Mouse (Mus musculus): ENCODE measurements around the gene Setd4. TPM values are rescaled to one million over a fixed set of nuclear protein-coding genes. Genes with fewer than 3 reads are reported as not detected.

Setd4 gene
- total and polyA plus RNA-seq, 2 experiments from 2014 or later, result 3.7 to 5.3 TPM

DNA sequence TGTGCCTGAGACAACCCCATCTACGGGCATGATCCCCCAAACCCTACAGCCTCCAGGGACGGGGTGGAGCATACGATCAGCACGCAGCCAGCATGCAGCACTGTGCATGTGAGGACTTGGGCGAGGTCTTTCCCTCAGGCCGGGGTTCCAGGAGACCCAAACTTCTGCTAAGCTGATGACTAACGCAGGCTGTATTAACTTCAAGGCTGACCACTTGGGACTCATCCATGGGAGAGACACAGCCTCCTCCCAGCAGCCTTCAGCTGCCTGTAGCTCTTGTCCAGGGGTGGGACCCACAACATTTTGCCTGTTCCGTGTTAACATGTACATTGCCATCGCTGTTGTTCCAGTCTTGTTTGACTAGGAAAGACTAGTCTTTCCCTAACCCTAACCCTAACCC, 6.3 kb downstream of the Setd4 start:
- no peaks in the 10 kb centered on the region for H3K4me1 ChIP-seq (ENCODE audit: control insufficient read depth, insufficient read depth)
- no peak overlapping the region for H3K4me3 ChIP-seq (ENCODE audit: low read depth, low read length)
- 93% methylated on average over 9 of the region's 9 CpGs for WGBS
- TF ChIP-seq CTCF (IDR thresholded peaks at IDR 0.05; ENCODE audit: low read depth), result no peak
- no peak for TF ChIP-seq EP300 (IDR thresholded peaks at IDR 0.05; ENCODE audit: low read depth)
- no peak overlapping the region for H3K9ac ChIP-seq (replicated peaks; ENCODE audit: low read depth, low read length)
- ATAC-seq (ENCODE audit: insufficient read depth, low read depth) (no peak), DNase-seq (ENCODE audit: low spot score) (no peak)
- no peak overlapping the region for H3K4me2 ChIP-seq (ENCODE audit: low read depth, low read length)
- H3K36me3 ChIP-seq (replicated peaks; ENCODE audit: control insufficient read depth, insufficient read depth, low read length), result peaks cover 11% of the 10 kb centered on the region; the same call in 1 of the 2 replicates
- H3K27me3 ChIP-seq (ENCODE audit: control insufficient read depth, insufficient read depth, low read length), result no peaks in the 10 kb centered on the region
- no peaks in the 10 kb centered on the region for H3K9me3 ChIP-seq (replicated peaks; ENCODE audit: control insufficient read depth, low read length)
- H3K27ac ChIP-seq (ENCODE audit: low read depth), result no peak overlapping the region

DNA sequence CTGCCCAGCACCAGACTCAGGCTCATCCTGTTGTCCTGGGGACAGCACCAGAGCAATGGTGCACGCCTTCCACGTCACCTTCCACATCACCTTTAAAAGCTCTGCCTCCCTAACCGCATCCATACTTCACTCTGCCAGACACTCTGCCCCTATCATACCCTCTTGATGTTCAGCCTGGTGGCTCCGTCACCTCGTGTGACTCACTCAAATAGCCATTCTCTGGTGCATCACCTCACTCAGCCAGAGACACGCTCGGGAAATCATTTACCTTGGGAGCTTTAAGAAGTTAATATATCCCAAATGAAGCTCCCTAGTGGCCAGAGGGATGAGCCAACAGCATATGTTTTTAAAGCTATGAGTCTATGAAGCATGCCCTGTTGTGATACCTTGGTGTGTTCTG, 7.1 kb downstream of the Setd4 start:
- H3K4me2 ChIP-seq (ENCODE audit: low read depth, low read length), result no peak overlapping the region
- WGBS, result 81% methylated on average over 7 of the region's 7 CpGs
- peaks cover 11% of the 10 kb centered on the region; the same call in 1 of the 2 replicates for H3K36me3 ChIP-seq (replicated peaks; ENCODE audit: control insufficient read depth, insufficient read depth, low read length)
- no peak overlapping the region for H3K4me3 ChIP-seq (ENCODE audit: low read depth, low read length)
- no peaks in the 10 kb centered on the region for H3K9me3 ChIP-seq (replicated peaks; ENCODE audit: control insufficient read depth, low read length)
- no peak for DNase-seq (ENCODE audit: low spot score)
- no peak overlapping the region for H3K9ac ChIP-seq (replicated peaks; ENCODE audit: low read depth, low read length)
- ATAC-seq (ENCODE audit: insufficient read depth, low read depth), result no peak
- no peaks in the 10 kb centered on the region for H3K27me3 ChIP-seq (ENCODE audit: control insufficient read depth, insufficient read depth, low read length)
- H3K4me1 ChIP-seq (ENCODE audit: control insufficient read depth, insufficient read depth), result no peaks in the 10 kb centered on the region
- H3K27ac ChIP-seq (ENCODE audit: low read depth), result no peak overlapping the region
- no peak for TF ChIP-seq EP300 (IDR thresholded peaks at IDR 0.05; ENCODE audit: low read depth)
- no peak for TF ChIP-seq CTCF (IDR thresholded peaks at IDR 0.05; ENCODE audit: low read depth)

DNA sequence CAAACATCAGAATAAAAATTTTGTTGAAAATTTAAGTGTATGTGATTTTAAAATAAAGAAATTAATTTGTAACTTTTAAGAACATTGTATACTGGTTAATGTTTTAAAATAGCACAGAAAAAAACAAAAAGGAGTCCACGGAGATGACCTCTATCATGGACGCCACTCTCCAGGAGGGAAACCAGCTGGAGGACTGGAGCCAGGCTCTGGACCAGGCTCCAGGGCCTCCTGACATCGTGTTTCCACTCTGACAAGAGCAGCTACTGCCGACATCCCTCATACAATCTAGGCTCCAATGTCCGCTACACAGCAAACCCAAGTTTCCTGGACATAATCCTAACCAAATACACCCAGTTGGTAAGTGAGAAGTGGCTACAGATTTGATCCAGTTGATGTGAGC, 8.1 kb downstream of the Setd4 start:
- no peak for ATAC-seq (ENCODE audit: insufficient read depth, low read depth)
- 71% methylated on average over 5 of the region's 5 CpGs for WGBS
- H3K4me1 ChIP-seq (ENCODE audit: control insufficient read depth, insufficient read depth), result no peaks in the 10 kb centered on the region

DNA sequence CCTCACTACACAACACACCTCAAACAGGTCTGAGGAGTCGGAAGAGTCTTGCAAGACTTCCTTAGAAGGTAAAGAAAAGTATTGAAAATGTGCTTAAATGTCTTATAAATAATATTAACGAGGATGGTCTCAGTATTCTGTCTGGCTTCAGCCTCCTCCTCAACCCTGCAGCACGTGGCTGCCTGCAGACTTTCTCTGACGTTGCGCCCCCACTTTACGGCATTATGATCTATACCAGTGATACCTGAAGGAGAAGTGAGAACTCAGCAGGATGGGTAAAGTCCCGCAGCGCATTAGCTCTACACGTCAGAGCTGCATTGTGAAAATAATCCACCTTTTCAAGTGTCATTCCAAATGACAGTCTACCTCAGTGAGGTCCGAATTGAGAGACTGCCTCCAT, 9.4 kb downstream of the Setd4 start:
- DNase-seq (ENCODE audit: low spot score), result no peak
- no peak overlapping the region for H3K27ac ChIP-seq (ENCODE audit: low read depth)
- H3K9ac ChIP-seq (replicated peaks; ENCODE audit: low read depth, low read length), result no peak overlapping the region
- H3K4me3 ChIP-seq (ENCODE audit: low read depth, low read length), result no peak overlapping the region
- H3K9me3 ChIP-seq (replicated peaks; ENCODE audit: control insufficient read depth, low read length), result no peaks in the 10 kb centered on the region
- peaks cover 18% of the 10 kb centered on the region; the same call in 1 of the 2 replicates for H3K36me3 ChIP-seq (replicated peaks; ENCODE audit: control insufficient read depth, insufficient read depth, low read length)
- WGBS, result 90% methylated on average over 10 of the region's 10 CpGs
- H3K4me1 ChIP-seq (ENCODE audit: control insufficient read depth, insufficient read depth), result no peaks in the 10 kb centered on the region
- ATAC-seq (ENCODE audit: insufficient read depth, low read depth), result no peak
- no peak overlapping the region for H3K4me2 ChIP-seq (ENCODE audit: low read depth, low read length)
- no peak for TF ChIP-seq CTCF (IDR thresholded peaks at IDR 0.05; ENCODE audit: low read depth)
- TF ChIP-seq EP300 (IDR thresholded peaks at IDR 0.05; ENCODE audit: low read depth), result no peak
- H3K27me3 ChIP-seq (ENCODE audit: control insufficient read depth, insufficient read depth, low read length), result no peaks in the 10 kb centered on the region

More for the DNA sequence above, 8.1 kb downstream of the Setd4 start:
- Histone ChIP-seq H3K27ac (ENCODE audit: low read depth) (no peak overlapping the region), H3K9me3 (replicated peaks; ENCODE audit: control insufficient read depth, low read length) (no peaks in the 10 kb centered on the region), H3K4me3 (ENCODE audit: low read depth, low read length) (no peak overlapping the region), H3K27me3 (ENCODE audit: control insufficient read depth, insufficient read depth, low read length) (no peaks in the 10 kb centered on the region), H3K36me3 (replicated peaks; ENCODE audit: control insufficient read depth, insufficient read depth, low read length) (peaks cover 11% of the 10 kb centered on the region; the same call in 1 of the 2 replicates), H3K4me2 (ENCODE audit: low read depth, low read length) (no peak overlapping the region), H3K9ac (replicated peaks; ENCODE audit: low read depth, low read length) (no peak overlapping the region)
- TF ChIP-seq EP300 (IDR thresholded peaks at IDR 0.05; ENCODE audit: low read depth) (no peak), CTCF (IDR thresholded peaks at IDR 0.05; ENCODE audit: low read depth) (no peak)
- no peak for DNase-seq (ENCODE audit: low spot score)

DNA sequence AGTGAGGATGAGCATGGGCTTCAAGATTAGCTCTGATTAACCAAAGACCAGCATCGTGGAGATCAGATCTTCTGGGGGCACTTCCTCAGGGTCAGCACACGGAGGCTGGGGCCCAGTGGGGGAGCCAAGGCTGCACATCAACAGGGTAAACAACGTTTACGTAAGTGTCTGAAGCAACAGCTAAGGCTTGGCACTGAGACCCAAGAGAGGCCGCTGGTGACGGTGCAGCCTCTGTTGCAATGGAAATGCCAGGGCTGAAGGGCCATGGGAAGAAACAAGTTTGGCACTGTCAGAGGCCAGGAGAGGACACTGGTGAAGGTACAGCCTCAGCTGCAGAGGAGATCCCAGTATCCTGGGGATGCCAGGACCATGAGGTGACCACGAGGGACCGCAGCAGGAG, 10.5 kb downstream of the Setd4 start:
- peaks cover 16% of the 10 kb centered on the region for H3K36me3 ChIP-seq (replicated peaks; ENCODE audit: control insufficient read depth, insufficient read depth, low read length)
- no peak overlapping the region for H3K9ac ChIP-seq (replicated peaks; ENCODE audit: low read depth, low read length)
- H3K4me3 ChIP-seq (ENCODE audit: low read depth, low read length), result no peak overlapping the region
- no peak overlapping the region for H3K4me2 ChIP-seq (ENCODE audit: low read depth, low read length)
- no peak for ATAC-seq (ENCODE audit: insufficient read depth, low read depth)
- H3K27me3 ChIP-seq (ENCODE audit: control insufficient read depth, insufficient read depth, low read length), result no peaks in the 10 kb centered on the region
- TF ChIP-seq CTCF (IDR thresholded peaks at IDR 0.05; ENCODE audit: low read depth), result no peak
- TF ChIP-seq EP300 (IDR thresholded peaks at IDR 0.05; ENCODE audit: low read depth), result no peak
- no peak overlapping the region for H3K27ac ChIP-seq (ENCODE audit: low read depth)
- 91% methylated on average over 8 of the region's 8 CpGs for WGBS
- H3K4me1 ChIP-seq (ENCODE audit: control insufficient read depth, insufficient read depth), result no peaks in the 10 kb centered on the region
- DNase-seq (ENCODE audit: low spot score), result no peak
- no peaks in the 10 kb centered on the region for H3K9me3 ChIP-seq (replicated peaks; ENCODE audit: control insufficient read depth, low read length)

DNA sequence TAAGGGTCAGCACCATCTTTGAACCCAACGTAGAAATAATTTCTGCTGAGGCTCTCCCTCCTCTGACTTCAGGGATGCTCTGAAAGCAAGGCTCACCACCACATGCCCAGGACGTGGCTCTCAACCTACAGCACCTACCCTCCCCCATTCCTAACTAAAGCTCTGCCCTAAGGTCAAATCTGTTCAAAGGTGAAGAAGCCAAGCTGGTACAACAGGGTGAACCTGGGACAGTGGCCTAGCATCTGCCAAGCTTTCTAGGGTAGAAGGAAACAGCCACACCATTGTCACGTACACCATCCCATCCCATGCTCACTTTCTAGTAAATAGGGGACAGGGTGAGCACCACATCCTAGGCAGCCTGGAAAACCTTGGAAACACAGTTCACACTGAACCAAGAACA, 11.2 kb downstream of the Setd4 start:
- Histone ChIP-seq H3K27me3 (ENCODE audit: control insufficient read depth, insufficient read depth, low read length) (no peaks in the 10 kb centered on the region), H3K27ac (ENCODE audit: low read depth) (no peak overlapping the region), H3K9me3 (replicated peaks; ENCODE audit: control insufficient read depth, low read length) (no peaks in the 10 kb centered on the region), H3K4me3 (ENCODE audit: low read depth, low read length) (no peak overlapping the region), H3K36me3 (replicated peaks; ENCODE audit: control insufficient read depth, insufficient read depth, low read length) (peaks cover 10% of the 10 kb centered on the region), H3K4me2 (ENCODE audit: low read depth, low read length) (no peak overlapping the region), H3K9ac (replicated peaks; ENCODE audit: low read depth, low read length) (no peak overlapping the region), H3K4me1 (ENCODE audit: control insufficient read depth, insufficient read depth) (no peaks in the 10 kb centered on the region)
- TF ChIP-seq EP300 (IDR thresholded peaks at IDR 0.05; ENCODE audit: low read depth) (no peak), CTCF (IDR thresholded peaks at IDR 0.05; ENCODE audit: low read depth) (no peak)
- no peak for DNase-seq (ENCODE audit: low spot score)
- no peak for ATAC-seq (ENCODE audit: insufficient read depth, low read depth)
- WGBS, result 89% methylated on average over 3 of the region's 3 CpGs
